Mouse (Mus musculus): Measurements from ENCODE around the gene Dtx4. TPM values are rescaled to one million over a fixed set of nuclear protein-coding genes. Genes with fewer than 3 reads are reported as not detected.
A peak's percentile ranks its signal among the peaks of the same experiment; 100 is the strongest.

The Dtx4 gene
- polyA plus RNA-seq, 1 experiment from 2014 or later, result 15.3 TPM

- Histone ChIP-seq H3K4me1 (ENCODE audit: control insufficient read depth, insufficient read depth, low read length) (no peaks in the 10 kb centered on the region), H3K27me3 (replicated peaks; ENCODE audit: control insufficient read depth, insufficient read depth, low read length) (no peaks in the 10 kb centered on the region), H3K9ac (ENCODE audit: low read length) (no peak overlapping the region), H3K36me3 (ENCODE audit: control insufficient read depth, insufficient read depth, low read length) (peaks cover 29% of the 10 kb centered on the region), H3K4me3 (ENCODE audit: low read depth, low read length) (no peak overlapping the region), H3K4me2 (ENCODE audit: low read length) (no peak overlapping the region), H3K27ac (ENCODE audit: low read depth, low read length) (no peak overlapping the region), H3K9me3 (replicated peaks; ENCODE audit: control insufficient read depth, low read length) (no peaks in the 10 kb centered on the region)
- 20% methylated on average over 7 of the region's 7 CpGs for WGBS
- peak; percentile 72 for DNase-seq (ENCODE audit: low spot score)
- peak; percentile 41; the same call in 1 of the 2 replicates for ATAC-seq
Observed at GRCm38 (mm10) chr19:12466204-12466603, 35.0 kb downstream of the Dtx4 start.

- H3K4me2 ChIP-seq (ENCODE audit: low read length), result no peak overlapping the region
- H3K9me3 ChIP-seq (replicated peaks; ENCODE audit: control insufficient read depth, low read length), result no peaks in the 10 kb centered on the region
- H3K27ac ChIP-seq (ENCODE audit: low read depth, low read length), result no peak overlapping the region
- H3K27me3 ChIP-seq (replicated peaks; ENCODE audit: control insufficient read depth, insufficient read depth, low read length), result no peaks in the 10 kb centered on the region
- no peak overlapping the region for H3K9ac ChIP-seq (ENCODE audit: low read length)
- no peak for DNase-seq (ENCODE audit: low spot score)
- WGBS, result 90% methylated on average over 10 of the region's 10 CpGs
- H3K36me3 ChIP-seq (ENCODE audit: control insufficient read depth, insufficient read depth, low read length), result peaks cover 23% of the 10 kb centered on the region
- 0 out of 2 replicates have a peak, but pooled peaks have one; percentile 13 for ATAC-seq
- H3K4me3 ChIP-seq (ENCODE audit: low read depth, low read length), result no peak overlapping the region
- H3K4me1 ChIP-seq (ENCODE audit: control insufficient read depth, insufficient read depth, low read length), result no peaks in the 10 kb centered on the region
Observed at GRCm38 (mm10) chr19:12465530-12466144, 35.6 kb downstream of the Dtx4 start.

GRCm38 (mm10) chr19:12464674-12465073 lies 36.6 kb downstream of the Dtx4 start:
- ATAC-seq (no peak), DNase-seq (ENCODE audit: low spot score) (no peak)
- H3K9ac ChIP-seq (ENCODE audit: low read length), result no peak overlapping the region
- peaks cover 18% of the 10 kb centered on the region for H3K36me3 ChIP-seq (ENCODE audit: control insufficient read depth, insufficient read depth, low read length)
- H3K4me2 ChIP-seq (ENCODE audit: low read length), result no peak overlapping the region
- H3K9me3 ChIP-seq (replicated peaks; ENCODE audit: control insufficient read depth, low read length), result no peaks in the 10 kb centered on the region
- H3K4me3 ChIP-seq (ENCODE audit: low read depth, low read length), result no peak overlapping the region
- no peaks in the 10 kb centered on the region for H3K27me3 ChIP-seq (replicated peaks; ENCODE audit: control insufficient read depth, insufficient read depth, low read length)
- H3K4me1 ChIP-seq (ENCODE audit: control insufficient read depth, insufficient read depth, low read length), result no peaks in the 10 kb centered on the region
- 75% methylated on average over 4 of the region's 4 CpGs for WGBS
- no peak overlapping the region for H3K27ac ChIP-seq (ENCODE audit: low read depth, low read length)

- no peak overlapping the region for H3K9ac ChIP-seq (ENCODE audit: low read length)
- WGBS, result 78% methylated on average over 5 of the region's 5 CpGs
- H3K4me1 ChIP-seq (ENCODE audit: control insufficient read depth, insufficient read depth, low read length), result no peaks in the 10 kb centered on the region
- H3K9me3 ChIP-seq (replicated peaks; ENCODE audit: control insufficient read depth, low read length), result no peaks in the 10 kb centered on the region
- H3K27ac ChIP-seq (ENCODE audit: low read depth, low read length), result no peak overlapping the region; the same call in 1 of the 2 replicates
- H3K4me2 ChIP-seq (ENCODE audit: low read length), result no peak overlapping the region
- ATAC-seq (no peak), DNase-seq (ENCODE audit: low spot score) (no peak)
- H3K4me3 ChIP-seq (ENCODE audit: low read depth, low read length), result no peak overlapping the region
- no peaks in the 10 kb centered on the region for H3K27me3 ChIP-seq (replicated peaks; ENCODE audit: control insufficient read depth, insufficient read depth, low read length)
- H3K36me3 ChIP-seq (ENCODE audit: control insufficient read depth, insufficient read depth, low read length), result peaks cover 13% of the 10 kb centered on the region
Observed at GRCm38 (mm10) chr19:12464127-12464526, 37.1 kb downstream of the Dtx4 start.

GRCm38 (mm10) chr19:12463722-12464035 lies 37.6 kb downstream of the Dtx4 start:
- no peak overlapping the region for H3K27ac ChIP-seq (ENCODE audit: low read depth, low read length)
- no peak overlapping the region for H3K4me2 ChIP-seq (ENCODE audit: low read length)
- ATAC-seq, result peak; percentile 54; the same call in 1 of the 2 replicates
- DNase-seq (ENCODE audit: low spot score), result no peak
- peaks cover 8% of the 10 kb centered on the region for H3K36me3 ChIP-seq (ENCODE audit: control insufficient read depth, insufficient read depth, low read length)
- no peaks in the 10 kb centered on the region for H3K4me1 ChIP-seq (ENCODE audit: control insufficient read depth, insufficient read depth, low read length)
- H3K9ac ChIP-seq (ENCODE audit: low read length), result no peak overlapping the region
- no peaks in the 10 kb centered on the region for H3K9me3 ChIP-seq (replicated peaks; ENCODE audit: control insufficient read depth, low read length)
- no peak overlapping the region for H3K4me3 ChIP-seq (ENCODE audit: low read depth, low read length)
- no peaks in the 10 kb centered on the region for H3K27me3 ChIP-seq (replicated peaks; ENCODE audit: control insufficient read depth, insufficient read depth, low read length)
- 17% methylated on average over 1 of the region's 1 CpGs for WGBS

GRCm38 (mm10) chr19:12462851-12463721 lies 38.2 kb downstream of the Dtx4 start:
- H3K4me3 ChIP-seq (ENCODE audit: low read depth, low read length), result no peak overlapping the region
- H3K36me3 ChIP-seq (ENCODE audit: control insufficient read depth, insufficient read depth, low read length), result peaks cover 2% of the 10 kb centered on the region; the same call in 1 of the 2 replicates
- H3K9me3 ChIP-seq (replicated peaks; ENCODE audit: control insufficient read depth, low read length), result no peaks in the 10 kb centered on the region
- WGBS, result 52% methylated on average over 7 of the region's 7 CpGs
- H3K4me1 ChIP-seq (ENCODE audit: control insufficient read depth, insufficient read depth, low read length), result no peaks in the 10 kb centered on the region
- no peaks in the 10 kb centered on the region for H3K27me3 ChIP-seq (replicated peaks; ENCODE audit: control insufficient read depth, insufficient read depth, low read length)
- no peak overlapping the region for H3K27ac ChIP-seq (ENCODE audit: low read depth, low read length)
- ATAC-seq (peak; percentile 27; the same call in 1 of the 2 replicates), DNase-seq (ENCODE audit: low spot score) (peak; percentile 37)
- H3K9ac ChIP-seq (ENCODE audit: low read length), result 0 out of 2 replicates have a peak overlapping the region, but pooled peaks have one; percentile 18
- no peak overlapping the region for H3K4me2 ChIP-seq (ENCODE audit: low read length)

- no peaks in the 10 kb centered on the region for H3K36me3 ChIP-seq (ENCODE audit: control insufficient read depth, insufficient read depth, low read length)
- no peaks in the 10 kb centered on the region for H3K4me1 ChIP-seq (ENCODE audit: control insufficient read depth, insufficient read depth, low read length)
- no peaks in the 10 kb centered on the region for H3K27me3 ChIP-seq (replicated peaks; ENCODE audit: control insufficient read depth, insufficient read depth, low read length)
- H3K9ac ChIP-seq (ENCODE audit: low read length), result no peak within 1 kb of the TSS
- no peak within 1 kb of the TSS for H3K4me3 ChIP-seq (ENCODE audit: low read depth, low read length)
- DNase-seq (ENCODE audit: low spot score), result no peak
- ATAC-seq, result no peak
- 88% methylated on average over 11 of the region's 11 CpGs for WGBS
- no peaks in the 10 kb centered on the region for H3K9me3 ChIP-seq (replicated peaks; ENCODE audit: control insufficient read depth, low read length)
- no peak within 1 kb of the TSS for H3K4me2 ChIP-seq (ENCODE audit: low read length)
- H3K27ac ChIP-seq (ENCODE audit: low read depth, low read length), result no peak within 1 kb of the TSS
Observed at GRCm38 (mm10) chr19:12460282-12461249, 40.7 kb downstream of the Dtx4 start, which contains the start of gene Mpeg1. Gene Mpeg1 (plus strand): TSS chr19:12460779.

- ATAC-seq, result no peak
- no peaks in the 10 kb centered on the region for H3K9me3 ChIP-seq (replicated peaks; ENCODE audit: control insufficient read depth, low read length)
- no peaks in the 10 kb centered on the region for H3K4me1 ChIP-seq (ENCODE audit: control insufficient read depth, insufficient read depth, low read length)
- no peak overlapping the region for H3K9ac ChIP-seq (ENCODE audit: low read length)
- no peak overlapping the region for H3K4me2 ChIP-seq (ENCODE audit: low read length)
- DNase-seq (ENCODE audit: low spot score), result no peak
- no peak overlapping the region for H3K27ac ChIP-seq (ENCODE audit: low read depth, low read length)
- H3K27me3 ChIP-seq (replicated peaks; ENCODE audit: control insufficient read depth, insufficient read depth, low read length), result no peaks in the 10 kb centered on the region
- H3K36me3 ChIP-seq (ENCODE audit: control insufficient read depth, insufficient read depth, low read length), result no peaks in the 10 kb centered on the region
- WGBS, result 82% methylated on average over 4 of the region's 4 CpGs
- H3K4me3 ChIP-seq (ENCODE audit: low read depth, low read length), result no peak overlapping the region
Observed at GRCm38 (mm10) chr19:12459516-12459915, 41.7 kb downstream of the Dtx4 start.
